Mouse (Mus musculus): Measurements from ENCODE around the gene Lpar1. TPM values are rescaled to one million over a fixed set of nuclear protein-coding genes. Genes with fewer than 3 reads are reported as not detected.

Gene Lpar1
- total RNA-seq, 1 experiment: 44.2 TPM

DNA sequence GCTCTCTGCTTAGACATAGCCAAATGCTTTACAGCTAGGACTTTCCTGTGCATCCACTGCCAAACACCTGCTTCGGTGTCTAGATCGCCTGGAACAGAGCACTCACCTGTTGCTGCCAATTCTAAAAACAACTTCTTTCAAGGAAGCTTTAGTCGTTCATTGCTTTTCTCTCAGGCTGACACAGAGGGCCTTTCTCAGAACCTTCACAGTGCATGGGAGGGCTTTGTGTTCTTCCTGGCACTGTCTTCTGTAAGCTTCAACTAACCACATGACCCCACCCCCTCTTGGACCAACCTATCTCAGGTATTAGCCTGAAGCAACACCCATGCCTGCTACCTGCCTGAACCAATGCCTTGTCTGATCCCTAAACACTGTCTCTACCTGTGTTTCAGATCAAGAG lies 15.0 kb downstream of the Lpar1 start:
- Histone ChIP-seq H3K27ac (ENCODE audit: insufficient read depth, low read depth, low read length, poor library complexity, severe bottlenecking) (no peak overlapping the region), H3K4me1 (ENCODE audit: control insufficient read depth in 2 of 2, insufficient read depth in 2 of 2, low read length in 2 of 2, poor library complexity in 1 of 2) (peaks cover 0 to 2% of the 10 kb centered on the region in 2 experiments; a peak in 2 of 4 replicates), H3K36me3 (ENCODE audit: control insufficient read depth, insufficient read depth, low read length, poor library complexity, severe bottlenecking) (no peaks in the 10 kb centered on the region), H3K4me3 (ENCODE audit: insufficient read depth in 1 of 2, low read depth in 1 of 2, low read length in 2 of 2, poor library complexity in 1 of 2, severe bottlenecking in 1 of 2) (no peak overlapping the region), H3K9ac (ENCODE audit: insufficient read depth, low read depth, low read length, poor library complexity, severe bottlenecking) (no peak overlapping the region), H3K9me3 (ENCODE audit: control insufficient read depth, insufficient read depth, low read depth, low read length) (no peaks in the 10 kb centered on the region)
- in situ Hi-C loops (cut with MboI; ENCODE audit: low sequenced_read_pairs in 2 of 2, unreplicated experiment in 2 of 2): no loop called here
- TF ChIP-seq MAFK (IDR thresholded peaks at IDR 0.05; ENCODE audit: insufficient read depth, low read depth, low read length) (no peak), HCFC1 (IDR thresholded peaks at IDR 0.05; ENCODE audit: borderline replicate concordance, insufficient read depth, low read length) (no peak), CHD2 (IDR thresholded peaks at IDR 0.05; ENCODE audit: low read depth, low read length) (no peak), ZNF384 (IDR thresholded peaks at IDR 0.05; ENCODE audit: low read depth, low read length) (no peak), ZC3H11A (IDR thresholded peaks at IDR 0.05; ENCODE audit: borderline replicate concordance, low read depth, low read length) (no peak)
- no peak for DNase-seq (ENCODE audit: low read depth, low spot score)

DNA sequence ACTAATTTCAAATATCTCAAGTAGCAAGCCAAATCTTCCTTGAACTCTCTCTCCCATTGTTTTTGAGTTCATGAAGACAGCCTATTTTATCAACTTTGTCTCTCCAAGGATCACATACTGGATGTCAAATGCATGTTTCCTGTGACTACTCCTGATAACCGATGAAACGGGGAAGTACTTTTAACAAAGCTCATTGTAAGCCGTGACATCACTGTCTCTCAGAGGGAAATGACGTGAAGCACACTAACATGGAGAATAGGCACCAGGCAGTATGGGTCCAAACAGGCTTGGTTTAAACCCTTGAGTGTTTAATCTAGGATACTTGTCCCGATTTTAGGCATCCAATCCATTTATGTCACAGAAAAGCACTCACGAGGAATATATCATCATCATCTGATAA lies 17.9 kb downstream of the Lpar1 start:
- no peak overlapping the region for H3K4me3 ChIP-seq (ENCODE audit: insufficient read depth in 1 of 2, low read depth in 1 of 2, low read length in 2 of 2, poor library complexity in 1 of 2, severe bottlenecking in 1 of 2)
- TF ChIP-seq HCFC1 (IDR thresholded peaks at IDR 0.05; ENCODE audit: borderline replicate concordance, insufficient read depth, low read length) (no peak), ZC3H11A (IDR thresholded peaks at IDR 0.05; ENCODE audit: borderline replicate concordance, low read depth, low read length) (no peak), ZNF384 (IDR thresholded peaks at IDR 0.05; ENCODE audit: low read depth, low read length) (no peak), CHD2 (IDR thresholded peaks at IDR 0.05; ENCODE audit: low read depth, low read length) (no peak), MAFK (IDR thresholded peaks at IDR 0.05; ENCODE audit: insufficient read depth, low read depth, low read length) (no peak)
- DNase-seq (ENCODE audit: low read depth, low spot score): no peak
- H3K9me3 ChIP-seq (ENCODE audit: control insufficient read depth, insufficient read depth, low read depth, low read length): no peaks in the 10 kb centered on the region
- H3K4me1 ChIP-seq (ENCODE audit: control insufficient read depth in 2 of 2, insufficient read depth in 2 of 2, low read length in 2 of 2, poor library complexity in 1 of 2): peaks cover 0 to 2% of the 10 kb centered on the region in 2 experiments; a peak in 2 of 4 replicates
- in situ Hi-C loops (cut with MboI; ENCODE audit: low sequenced_read_pairs in 2 of 2, unreplicated experiment in 2 of 2): no loop called here
- H3K36me3 ChIP-seq (ENCODE audit: control insufficient read depth, insufficient read depth, low read length, poor library complexity, severe bottlenecking): no peaks in the 10 kb centered on the region
- no peak overlapping the region for H3K27ac ChIP-seq (ENCODE audit: insufficient read depth, low read depth, low read length, poor library complexity, severe bottlenecking)
- no peak overlapping the region for H3K9ac ChIP-seq (ENCODE audit: insufficient read depth, low read depth, low read length, poor library complexity, severe bottlenecking)

DNA sequence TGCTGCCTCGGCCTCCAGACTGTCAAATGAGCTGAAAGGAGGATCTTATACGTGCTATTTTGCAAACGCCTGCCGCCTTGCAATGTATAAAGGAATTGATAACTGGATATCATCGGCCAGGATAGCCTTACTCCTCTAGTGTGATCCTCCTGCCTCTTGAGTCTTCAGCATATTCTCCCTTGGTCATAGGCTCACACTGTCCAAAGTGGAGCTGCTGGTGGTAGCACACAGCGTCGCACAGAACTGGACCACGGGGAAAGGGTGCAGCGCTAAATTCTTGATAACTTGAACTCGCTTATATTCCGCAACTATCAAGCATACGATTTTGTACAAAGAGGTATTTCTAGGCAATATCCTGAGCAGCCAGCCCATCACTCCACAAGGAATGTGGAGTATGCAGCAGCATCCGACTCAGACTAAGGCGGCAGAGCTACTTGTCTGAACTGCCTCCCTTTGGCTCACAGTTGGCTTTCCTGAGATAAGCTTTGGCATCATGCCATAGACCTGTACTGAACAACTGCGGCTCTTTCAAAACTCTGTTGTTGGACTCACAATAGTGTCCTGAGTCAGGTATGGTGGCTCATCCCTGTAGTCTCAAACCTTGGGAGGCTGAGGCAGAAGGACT lies 18.9 kb downstream of the Lpar1 start:
- no peaks in the 10 kb centered on the region for H3K9me3 ChIP-seq (ENCODE audit: control insufficient read depth, insufficient read depth, low read depth, low read length)
- TF ChIP-seq ZC3H11A (IDR thresholded peaks at IDR 0.05; ENCODE audit: borderline replicate concordance, low read depth, low read length): no peak
- TF ChIP-seq CHD2 (IDR thresholded peaks at IDR 0.05; ENCODE audit: low read depth, low read length): no peak
- TF ChIP-seq MAFK (IDR thresholded peaks at IDR 0.05; ENCODE audit: insufficient read depth, low read depth, low read length): no peak
- TF ChIP-seq HCFC1 (IDR thresholded peaks at IDR 0.05; ENCODE audit: borderline replicate concordance, insufficient read depth, low read length): no peak
- TF ChIP-seq ZNF384 (IDR thresholded peaks at IDR 0.05; ENCODE audit: low read depth, low read length): no peak
- DNase-seq (ENCODE audit: low read depth, low spot score): no peak
- no peak overlapping the region for H3K4me3 ChIP-seq (ENCODE audit: insufficient read depth in 1 of 2, low read depth in 1 of 2, low read length in 2 of 2, poor library complexity in 1 of 2, severe bottlenecking in 1 of 2)
- no peaks in the 10 kb centered on the region for H3K36me3 ChIP-seq (ENCODE audit: control insufficient read depth, insufficient read depth, low read length, poor library complexity, severe bottlenecking)
- peaks cover 0 to 2% of the 10 kb centered on the region in 2 experiments; a peak in 2 of 4 replicates for H3K4me1 ChIP-seq (ENCODE audit: control insufficient read depth in 2 of 2, insufficient read depth in 2 of 2, low read length in 2 of 2, poor library complexity in 1 of 2)
- no peak overlapping the region for H3K9ac ChIP-seq (ENCODE audit: insufficient read depth, low read depth, low read length, poor library complexity, severe bottlenecking)
- no peak overlapping the region for H3K27ac ChIP-seq (ENCODE audit: insufficient read depth, low read depth, low read length, poor library complexity, severe bottlenecking)
- in situ Hi-C loops (cut with MboI; ENCODE audit: low sequenced_read_pairs in 2 of 2, unreplicated experiment in 2 of 2): no loop called here

DNA sequence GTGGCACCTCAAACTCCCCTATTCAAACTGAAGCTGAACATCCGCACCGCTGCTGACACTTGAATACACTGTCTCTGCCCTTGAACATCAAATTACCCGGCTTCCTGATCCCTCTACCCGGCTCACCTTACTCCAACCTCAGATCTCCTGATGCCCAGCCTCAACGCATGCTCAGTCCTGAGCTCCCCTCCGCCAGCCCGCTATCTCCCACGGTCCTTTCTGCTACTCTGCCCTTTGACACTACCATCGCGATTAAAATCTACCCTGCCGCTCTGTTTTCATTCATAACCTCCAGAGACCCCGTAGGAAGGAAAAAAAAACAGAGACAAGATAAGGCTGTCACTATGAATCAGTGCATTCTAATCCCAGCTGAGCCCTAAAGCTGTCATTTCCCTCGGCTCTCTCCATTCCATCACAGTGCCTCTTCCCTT lies 19.5 kb downstream of the Lpar1 start:
- Histone ChIP-seq H3K4me3 (ENCODE audit: insufficient read depth in 1 of 2, low read depth in 1 of 2, low read length in 2 of 2, poor library complexity in 1 of 2, severe bottlenecking in 1 of 2) (no peak overlapping the region), H3K9ac (ENCODE audit: insufficient read depth, low read depth, low read length, poor library complexity, severe bottlenecking) (no peak overlapping the region), H3K9me3 (ENCODE audit: control insufficient read depth, insufficient read depth, low read depth, low read length) (no peaks in the 10 kb centered on the region), H3K4me1 (ENCODE audit: control insufficient read depth in 2 of 2, insufficient read depth in 2 of 2, low read length in 2 of 2, poor library complexity in 1 of 2) (no peaks in the 10 kb centered on the region; a peak in 1 of 4 replicates), H3K27ac (ENCODE audit: insufficient read depth, low read depth, low read length, poor library complexity, severe bottlenecking) (no peak overlapping the region), H3K36me3 (ENCODE audit: control insufficient read depth, insufficient read depth, low read length, poor library complexity, severe bottlenecking) (no peaks in the 10 kb centered on the region)
- no peak for TF ChIP-seq MAFK (IDR thresholded peaks at IDR 0.05; ENCODE audit: insufficient read depth, low read depth, low read length)
- TF ChIP-seq CHD2 (IDR thresholded peaks at IDR 0.05; ENCODE audit: low read depth, low read length): no peak
- TF ChIP-seq ZNF384 (IDR thresholded peaks at IDR 0.05; ENCODE audit: low read depth, low read length): no peak
- TF ChIP-seq HCFC1 (IDR thresholded peaks at IDR 0.05; ENCODE audit: borderline replicate concordance, insufficient read depth, low read length): no peak
- no peak for TF ChIP-seq ZC3H11A (IDR thresholded peaks at IDR 0.05; ENCODE audit: borderline replicate concordance, low read depth, low read length)
- in situ Hi-C loops (cut with MboI; ENCODE audit: low sequenced_read_pairs in 2 of 2, unreplicated experiment in 2 of 2): no loop called here
- no peak for DNase-seq (ENCODE audit: low read depth, low spot score)

All from ES-E14 (cell line).